Mouse (Mus musculus) midbrain, embryonic 12.5 days (tissue): ENCODE data around the gene Ptgis. TPM values are rescaled to one million over a fixed set of nuclear protein-coding genes. Genes with fewer than 3 reads are reported as not detected.

ENCODE experiments used
- ATAC-seq: fragments of 200-750 bp; cut with Nextera tagmentation; 2 replicates; pipeline ENCODE4 v1.8.0; 2017; ENCODE audit warnings: low read depth, moderate TSS enrichment, moderate library complexity; ENCODE audit not compliant: low FRiP score
- H3K27ac ChIP-seq: fragments of 300-500 bp; sonication (generic); replicated peaks from 2 replicates; pipeline ENCODE4 v1.5.1; 2016; ENCODE audit warnings: mild to moderate bottlenecking
- H3K27me3 ChIP-seq: fragments of 300-500 bp; sonication (generic); 2 replicates; pipeline ENCODE4 v1.6.1; 2016; ENCODE audit warnings: mild to moderate bottlenecking
- H3K36me3 ChIP-seq: fragments of 300-500 bp; sonication (generic); 2 replicates; pipeline ENCODE4 v1.6.1; 2016
- H3K4me1 ChIP-seq: fragments of 300-500 bp; sonication (generic); 2 replicates; pipeline ENCODE4 v1.6.1; 2016
- H3K4me2 ChIP-seq: fragments of 300-500 bp; sonication (generic); replicated peaks from 2 replicates; pipeline ENCODE4 v1.6.1; 2016; ENCODE audit warnings: mild to moderate bottlenecking, moderate library complexity
- H3K4me3 ChIP-seq: fragments of 300-500 bp; sonication (generic); 2 replicates; pipeline ENCODE4 v1.5.1; 2016; ENCODE audit warnings: mild to moderate bottlenecking
- H3K9ac ChIP-seq: fragments of 300-500 bp; sonication (generic); replicated peaks from 2 replicates; pipeline ENCODE4 v1.6.1; 2016; ENCODE audit warnings: mild to moderate bottlenecking, moderate library complexity
- H3K9me3 ChIP-seq: fragments of 300-500 bp; sonication (generic); 2 replicates; pipeline ENCODE4 v1.6.1; 2016; ENCODE audit warnings: mild to moderate bottlenecking
- WGBS: fragments of 180-500 bp; shearing (Covaris S2); methylation state at CpG from one replicate; pipeline ENCODE4 v1.1.7; 2016; 5-methylcytosine and 5-hydroxymethylcytosine counted together
- polyA plus RNA-seq: library from polyadenylated mRNA; unstranded; fragments of >200 nt; fragmentation: Nextera tagmentation; extraction: Ambion mirVana; gene quantifications from 2 replicates; pipeline ENCODE4 v1.2.1, GENCODE M21; 2016

Gene Ptgis
- polyA plus RNA-seq, 1 experiment from 2014 or later: 9.1 TPM

GRCm38 (mm10) chr2:167185432-167185831 is 55.0 kb downstream of the Ptgis start:
- Histone ChIP-seq H3K36me3 (no peaks in the 10 kb centered on the region), H3K4me2 (no peak overlapping the region), H3K4me3 (no peak overlapping the region), H3K9ac (no peak overlapping the region), H3K4me1 (peaks cover 21% of the 10 kb centered on the region), H3K27me3 (peaks cover 47% of the 10 kb centered on the region), H3K27ac (no peak overlapping the region), H3K9me3 (no peaks in the 10 kb centered on the region)
- WGBS: 96% methylated on average over 2 of the region's 2 CpGs
- ATAC-seq: no peak

- ATAC-seq: no peak
- H3K9ac ChIP-seq: no peak overlapping the region
- H3K27ac ChIP-seq: no peak overlapping the region
- no peak overlapping the region for H3K4me3 ChIP-seq
- H3K27me3 ChIP-seq: peaks cover 14% of the 10 kb centered on the region
- H3K4me1 ChIP-seq: peaks cover 2% of the 10 kb centered on the region; the same call in 1 of the 2 replicates
- WGBS: 84% methylated on average over 14 of the region's 14 CpGs
- H3K36me3 ChIP-seq: no peaks in the 10 kb centered on the region
- no peak overlapping the region for H3K4me2 ChIP-seq
- H3K9me3 ChIP-seq: no peaks in the 10 kb centered on the region
These were observed 58.6 kb downstream of the Ptgis start for GRCm38 (mm10) chr2:167181662-167182389.

- H3K9me3 ChIP-seq: no peaks in the 10 kb centered on the region
- no peaks in the 10 kb centered on the region for H3K4me1 ChIP-seq
- H3K36me3 ChIP-seq: no peaks in the 10 kb centered on the region
- H3K27ac ChIP-seq: no peak overlapping the region
- no peak overlapping the region for H3K4me2 ChIP-seq
- 77% methylated on average over 8 of the region's 8 CpGs for WGBS
- H3K4me3 ChIP-seq: no peak overlapping the region
- H3K27me3 ChIP-seq: 0 out of 2 replicates have a peak, but pooled peaks cover 6% of the 10 kb centered on the region
- no peak overlapping the region; the same call in 1 of the 2 replicates for H3K9ac ChIP-seq
- no peak for ATAC-seq
These were observed 59.3 kb downstream of the Ptgis start for GRCm38 (mm10) chr2:167181096-167181495.

- H3K9ac ChIP-seq: no peak overlapping the region
- H3K36me3 ChIP-seq: no peaks in the 10 kb centered on the region
- no peak overlapping the region for H3K4me2 ChIP-seq
- ATAC-seq: no peak
- H3K27ac ChIP-seq: no peak overlapping the region
- H3K9me3 ChIP-seq: no peaks in the 10 kb centered on the region
- no peaks in the 10 kb centered on the region for H3K4me1 ChIP-seq
- no peak overlapping the region for H3K4me3 ChIP-seq
- WGBS: 92% methylated on average over 10 of the region's 10 CpGs
- no peaks in the 10 kb centered on the region for H3K27me3 ChIP-seq
These were observed 61.1 kb downstream of the Ptgis start for GRCm38 (mm10) chr2:167179301-167179700.

GRCm38 (mm10) chr2:167177231-167177641 is 63.2 kb downstream of the Ptgis start:
- no peaks in the 10 kb centered on the region for H3K36me3 ChIP-seq
- no peaks in the 10 kb centered on the region for H3K27me3 ChIP-seq
- no peak overlapping the region for H3K9ac ChIP-seq
- no peak overlapping the region for H3K4me2 ChIP-seq
- no peak for ATAC-seq
- H3K9me3 ChIP-seq: no peaks in the 10 kb centered on the region
- 71% methylated on average over 10 of the region's 10 CpGs for WGBS
- no peak overlapping the region for H3K4me3 ChIP-seq
- no peak overlapping the region for H3K27ac ChIP-seq
- H3K4me1 ChIP-seq: no peaks in the 10 kb centered on the region

- no peak overlapping the region for H3K27ac ChIP-seq
- no peak overlapping the region for H3K4me2 ChIP-seq
- no peaks in the 10 kb centered on the region for H3K27me3 ChIP-seq
- no peaks in the 10 kb centered on the region for H3K4me1 ChIP-seq
- ATAC-seq: no peak
- H3K9me3 ChIP-seq: no peaks in the 10 kb centered on the region
- H3K9ac ChIP-seq: no peak overlapping the region
- H3K36me3 ChIP-seq: no peaks in the 10 kb centered on the region
- H3K4me3 ChIP-seq: no peak overlapping the region
- WGBS: 93% methylated on average over 6 of the region's 6 CpGs
These were observed 65.1 kb downstream of the Ptgis start for GRCm38 (mm10) chr2:167175284-167175683.

GRCm38 (mm10) chr2:167173051-167173875 is 67.1 kb downstream of the Ptgis start:
- Histone ChIP-seq H3K9me3 (no peaks in the 10 kb centered on the region), H3K4me3 (no peak overlapping the region), H3K27ac (no peak overlapping the region), H3K4me1 (no peaks in the 10 kb centered on the region), H3K27me3 (no peaks in the 10 kb centered on the region), H3K9ac (no peak overlapping the region), H3K4me2 (no peak overlapping the region), H3K36me3 (no peaks in the 10 kb centered on the region)
- ATAC-seq: no peak
- WGBS: 79% methylated on average over 5 of the region's 5 CpGs

- H3K4me3 ChIP-seq: no peak overlapping the region
- WGBS: 75% methylated on average over 11 of the region's 11 CpGs
These were observed 72.7 kb downstream of the Ptgis start for GRCm38 (mm10) chr2:167167515-167168212.

GRCm38 (mm10) chr2:167163600-167163999 is 76.8 kb downstream of the Ptgis start:
- Histone ChIP-seq H3K27me3 (no peaks in the 10 kb centered on the region), H3K4me2 (no peak overlapping the region), H3K36me3 (no peaks in the 10 kb centered on the region), H3K27ac (no peak overlapping the region), H3K9me3 (peaks cover 3% of the 10 kb centered on the region; the same call in 1 of the 2 replicates), H3K4me3 (no peak overlapping the region), H3K4me1 (no peaks in the 10 kb centered on the region; the same call in 1 of the 2 replicates), H3K9ac (no peak overlapping the region)
- WGBS: 91% methylated on average over 9 of the region's 9 CpGs
- no peak for ATAC-seq

More at GRCm38 (mm10) chr2:167167515-167168212, 72.7 kb downstream of the Ptgis start:
- Histone ChIP-seq H3K4me1 (no peaks in the 10 kb centered on the region), H3K36me3 (no peaks in the 10 kb centered on the region), H3K27ac (no peak overlapping the region), H3K4me2 (no peak overlapping the region), H3K9ac (no peak overlapping the region), H3K27me3 (no peaks in the 10 kb centered on the region), H3K9me3 (no peaks in the 10 kb centered on the region)
- no peak for ATAC-seq

GRCm38 (mm10) chr2:167163134-167163533 is 77.3 kb downstream of the Ptgis start:
- no peaks in the 10 kb centered on the region for H3K36me3 ChIP-seq
- H3K27ac ChIP-seq: no peak overlapping the region
- no peak for ATAC-seq
- H3K4me1 ChIP-seq: no peaks in the 10 kb centered on the region; the same call in 1 of the 2 replicates
- H3K9me3 ChIP-seq: peaks cover 3% of the 10 kb centered on the region; the same call in 1 of the 2 replicates
- no peak overlapping the region for H3K4me3 ChIP-seq
- no peaks in the 10 kb centered on the region for H3K27me3 ChIP-seq
- no peak overlapping the region for H3K4me2 ChIP-seq
- WGBS: 92% methylated on average over 10 of the region's 10 CpGs
- H3K9ac ChIP-seq: no peak overlapping the region

- no peak overlapping the region for H3K4me2 ChIP-seq
- H3K27me3 ChIP-seq: no peaks in the 10 kb centered on the region
- H3K4me1 ChIP-seq: no peaks in the 10 kb centered on the region; the same call in 1 of the 2 replicates
- 84% methylated on average over 10 of the region's 10 CpGs for WGBS
- ATAC-seq: no peak
- H3K9ac ChIP-seq: no peak overlapping the region
- peaks cover 3% of the 10 kb centered on the region; the same call in 1 of the 2 replicates for H3K9me3 ChIP-seq
- no peaks in the 10 kb centered on the region for H3K36me3 ChIP-seq
- H3K4me3 ChIP-seq: no peak overlapping the region
- no peak overlapping the region for H3K27ac ChIP-seq
These were observed 77.8 kb downstream of the Ptgis start for GRCm38 (mm10) chr2:167162516-167163021.
